Mouse (Mus musculus) E14TG2a.4 (cell line): ENCODE measurements around the gene C1rl.
A peak's percentile ranks its signal among the peaks of the same experiment; 100 is the strongest.
"Not testable (repeated sequence)": the region's sequence is repeated elsewhere in the genome, so short reads cannot be mapped to it uniquely, and the experiment has no call there.

Experiments used
- H3K27me3 ChIP-seq: 2 replicates; pipeline ENCODE4 v1.6.1; 2014; ENCODE audit warnings: low read length, control low read depth; ENCODE audit not compliant: insufficient read depth
- H3K36me3 ChIP-seq: 2 replicates; pipeline ENCODE4 v1.6.1; 2014; ENCODE audit warnings: low read length, control low read depth; ENCODE audit not compliant: insufficient read depth
- H3K4me1 ChIP-seq: replicated peaks from 2 replicates; pipeline ENCODE4 v1.6.1; 2014; ENCODE audit warnings: low read depth, low read length, control low read depth
- H3K4me3 ChIP-seq: replicated peaks from 2 replicates; pipeline ENCODE4 v1.5.1; 2014; ENCODE audit warnings: mild to moderate bottlenecking, low read length
- H3K9me3 ChIP-seq: 2 replicates; pipeline ENCODE4 v1.6.1; 2014; ENCODE audit warnings: low read length, control low read depth
- CTCF ChIP-seq: conservative IDR thresholded peaks from 2 replicates; pipeline ENCODE4 v1.5.1; 2014; ENCODE audit warnings: low read length
- NANOG ChIP-seq: IDR thresholded peaks from 2 replicates; pipeline ENCODE4 v1.6.1; 2014; ENCODE audit warnings: borderline replicate concordance, low read length, mixed read lengths
- POU5F1 ChIP-seq: IDR thresholded peaks from 2 replicates; pipeline ENCODE4 v1.6.1; 2014; ENCODE audit warnings: low read length, borderline replicate concordance

Gene C1rl

GRCm38 (mm10) chr6:124465299-124465698, 27.6 kb upstream of the C1rl start:
- Histone ChIP-seq H3K4me1 (peaks cover 26% of the 10 kb centered on the region), H3K4me3 (peak overlapping the region; percentile 78), H3K27me3 (peaks cover 63% of the 10 kb centered on the region), H3K9me3 (no peaks in the 10 kb centered on the region), H3K36me3 (no peaks in the 10 kb centered on the region; the same call in 1 of the 2 replicates)
- TF ChIP-seq POU5F1 (no peak), NANOG (no peak), CTCF (no peak)

GRCm38 (mm10) chr6:124465729-124466128, 27.2 kb upstream of the C1rl start:
- Histone ChIP-seq H3K4me1 (peaks cover 26% of the 10 kb centered on the region), H3K27me3 (peaks cover 67% of the 10 kb centered on the region), H3K36me3 (no peaks in the 10 kb centered on the region; the same call in 1 of the 2 replicates), H3K9me3 (no peaks in the 10 kb centered on the region), H3K4me3 (peak overlapping the region; percentile 78; the same call in 1 of the 2 replicates)
- TF ChIP-seq NANOG: no peak
- TF ChIP-seq POU5F1: no peak
- no peak for TF ChIP-seq CTCF

- Histone ChIP-seq H3K9me3 (no peaks in the 10 kb centered on the region), H3K36me3 (peaks cover 2% of the 10 kb centered on the region), H3K4me3 (no peak overlapping the region), H3K4me1 (peaks cover 25% of the 10 kb centered on the region), H3K27me3 (peaks cover 18% of the 10 kb centered on the region)
- no peak for TF ChIP-seq CTCF
- TF ChIP-seq NANOG: no peak
- no peak for TF ChIP-seq POU5F1
Observed at GRCm38 (mm10) chr6:124471121-124471520, 21.8 kb upstream of the C1rl start.

GRCm38 (mm10) chr6:124471783-124472638, 20.9 kb upstream of the C1rl start:
- not testable (repeated sequence) for H3K4me3 ChIP-seq, H3K9me3 ChIP-seq
- Histone ChIP-seq H3K36me3 (peaks cover 11% of the 10 kb centered on the region), H3K4me1 (peaks cover 32% of the 10 kb centered on the region), H3K27me3 (peaks cover 13% of the 10 kb centered on the region)

- TF ChIP-seq CTCF (peak; percentile 100), NANOG (no peak), POU5F1 (no peak)
- Histone ChIP-seq H3K9me3 (no peaks in the 10 kb centered on the region), H3K4me3 (peak overlapping the region; percentile 21; the same call in 1 of the 2 replicates), H3K27me3 (peaks cover 13% of the 10 kb centered on the region), H3K4me1 (peaks cover 40% of the 10 kb centered on the region), H3K36me3 (peaks cover 17% of the 10 kb centered on the region)
Observed at GRCm38 (mm10) chr6:124472801-124473200, 20.1 kb upstream of the C1rl start.

GRCm38 (mm10) chr6:124474621-124475020, 18.3 kb upstream of the C1rl start:
- TF ChIP-seq POU5F1 (no peak), NANOG (no peak), CTCF (no peak)

GRCm38 (mm10) chr6:124475335-124476075, 17.4 kb upstream of the C1rl start:
- H3K9me3 ChIP-seq: not testable (repeated sequence)
- peaks cover 17% of the 10 kb centered on the region for H3K36me3 ChIP-seq

More at GRCm38 (mm10) chr6:124474621-124475020, 18.3 kb upstream of the C1rl start:
- Histone ChIP-seq H3K4me1 (peaks cover 58% of the 10 kb centered on the region), H3K27me3 (peaks cover 11% of the 10 kb centered on the region), H3K9me3 (no peaks in the 10 kb centered on the region), H3K4me3 (peak overlapping the region; percentile 90), H3K36me3 (peaks cover 17% of the 10 kb centered on the region)

GRCm38 (mm10) chr6:124476216-124476615, 16.7 kb upstream of the C1rl start:
- peaks cover 73% of the 10 kb centered on the region for H3K4me1 ChIP-seq
- H3K4me3 ChIP-seq: peak overlapping the region; percentile 90
- H3K27me3 ChIP-seq: no peaks in the 10 kb centered on the region
- H3K9me3 ChIP-seq: no peaks in the 10 kb centered on the region
- TF ChIP-seq CTCF: no peak
- TF ChIP-seq NANOG: no peak
- TF ChIP-seq POU5F1: no peak
- peaks cover 17% of the 10 kb centered on the region for H3K36me3 ChIP-seq

More at GRCm38 (mm10) chr6:124475335-124476075, 17.4 kb upstream of the C1rl start:
- not testable (repeated sequence) for H3K27me3 ChIP-seq
- Histone ChIP-seq H3K4me3 (peak overlapping the region; percentile 90), H3K4me1 (peaks cover 66% of the 10 kb centered on the region)

- Histone ChIP-seq H3K27me3 (no peaks in the 10 kb centered on the region), H3K9me3 (no peaks in the 10 kb centered on the region), H3K4me3 (peak overlapping the region; percentile 90), H3K36me3 (peaks cover 17% of the 10 kb centered on the region), H3K4me1 (peaks cover 79% of the 10 kb centered on the region)
- TF ChIP-seq POU5F1: no peak
- no peak for TF ChIP-seq CTCF
- TF ChIP-seq NANOG: no peak
Observed at GRCm38 (mm10) chr6:124476796-124477195, 16.1 kb upstream of the C1rl start.
